Mouse (Mus musculus): ENCODE measurements around the gene Slc25a29.
"Not testable (repeated sequence)": the region's sequence is repeated elsewhere in the genome, so short reads cannot be mapped to it uniquely, and the experiment has no call there.

Gene Slc25a29

GRCm38 (mm10) chr12:108835840-108836409 is at the start of gene Slc25a29, which contains the start of gene Slc25a47:
Gene Slc25a29, minus strand, starts transcription at chr12:108835883.
Gene Slc25a47, plus strand, starts transcription at chr12:108836046.
- peak; percentile 92 to 93 for DNase-seq

GRCm38 (mm10) chr12:108882776-108883175 is 47.1 kb upstream of the Slc25a29 start:
- DNase-seq: no peak

- DNase-seq: no peak
Measured at GRCm38 (mm10) chr12:108881192-108881591, 45.5 kb upstream of the Slc25a29 start.

DNA sequence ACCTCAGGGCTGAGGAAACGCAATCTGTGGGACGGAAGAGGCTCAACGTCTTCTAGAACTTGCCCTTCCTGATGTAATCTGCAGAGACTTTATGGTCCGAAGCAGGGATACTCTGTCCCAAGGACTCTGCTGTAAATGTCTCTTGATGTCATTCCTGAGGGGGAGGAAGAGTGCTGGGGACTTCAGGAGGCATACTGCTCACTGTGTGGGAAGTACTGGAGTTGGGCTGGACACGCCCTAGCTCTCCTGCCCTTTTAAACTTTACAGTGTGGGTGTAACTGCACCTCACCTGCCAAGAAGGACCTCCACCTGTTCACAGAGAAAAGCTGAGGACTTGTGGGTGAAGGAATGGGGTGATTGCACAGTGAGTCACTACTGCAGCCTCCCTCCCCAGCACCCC is 44.9 kb upstream of the Slc25a29 start:
- DNase-seq: no peak

DNA sequence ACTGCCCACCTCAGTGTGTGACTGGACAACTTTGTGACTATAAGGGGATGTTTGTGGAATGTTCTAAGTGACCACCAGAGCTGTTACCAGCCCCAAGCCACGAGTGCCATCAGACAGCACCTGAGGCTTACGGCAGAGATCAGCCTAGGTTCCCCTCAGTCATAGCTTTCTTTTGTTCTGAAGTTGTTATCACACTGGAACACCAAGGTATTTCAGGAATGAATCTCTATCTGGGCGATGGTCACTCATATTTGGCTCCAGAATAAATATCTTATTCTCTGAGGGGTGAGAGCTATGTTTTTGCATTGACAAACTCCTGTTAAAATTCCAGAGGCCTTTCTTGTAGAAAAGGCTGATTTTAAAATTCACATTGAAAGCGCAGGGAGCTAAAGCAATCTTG is 43.5 kb upstream of the Slc25a29 start:
- no peak for DNase-seq

DNA sequence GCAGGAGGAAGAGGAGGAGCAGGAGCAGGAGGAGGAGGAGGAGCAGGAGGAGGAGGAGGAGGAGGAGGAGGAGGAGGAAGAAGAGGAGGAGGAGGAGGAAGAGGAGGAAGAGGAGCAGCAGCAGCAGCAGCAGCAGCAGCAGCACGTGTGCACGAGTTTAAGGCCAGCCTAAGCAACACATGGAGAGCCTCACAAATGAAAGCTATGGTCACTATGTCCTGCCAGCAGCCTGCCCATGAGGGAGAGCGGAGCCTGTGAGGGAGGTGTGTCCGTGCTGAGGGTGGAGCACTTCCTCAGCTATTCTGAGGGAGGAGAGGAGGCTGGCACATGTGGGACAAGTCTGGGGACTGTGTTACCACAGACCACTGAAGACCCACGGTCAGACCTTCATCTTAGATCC is 37.4 kb upstream of the Slc25a29 start:
- DNase-seq: no peak

GRCm38 (mm10) chr12:108869575-108869974 is 33.9 kb upstream of the Slc25a29 start:
- peak; percentile 9 to 17 for DNase-seq

DNA sequence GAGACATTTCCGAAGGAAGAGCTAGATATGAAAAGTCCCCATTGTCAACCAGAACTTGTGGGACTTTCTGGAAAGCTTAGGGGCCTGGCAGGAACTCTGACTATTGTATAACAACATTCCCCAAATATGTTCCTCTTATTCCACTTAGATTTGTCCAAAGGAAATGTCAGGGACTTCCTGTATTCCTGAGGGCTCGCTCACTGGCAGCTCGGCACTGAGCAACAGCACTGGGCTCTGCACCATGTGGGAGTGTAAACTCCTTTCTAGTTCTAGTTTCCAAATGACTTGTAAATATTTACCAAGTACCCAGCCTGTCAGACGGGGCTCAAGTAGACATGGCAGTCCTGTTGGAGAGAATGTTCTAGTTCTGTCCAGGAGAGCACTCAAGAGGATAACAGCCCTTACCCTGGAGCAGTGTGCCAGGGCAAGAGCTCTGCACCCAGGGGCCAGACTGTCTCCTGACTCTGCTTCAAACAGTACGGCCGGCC is 29.4 kb upstream of the Slc25a29 start:
- no peak for DNase-seq

GRCm38 (mm10) chr12:108858486-108858885 is 22.8 kb upstream of the Slc25a29 start:
- DNase-seq: no peak

DNA sequence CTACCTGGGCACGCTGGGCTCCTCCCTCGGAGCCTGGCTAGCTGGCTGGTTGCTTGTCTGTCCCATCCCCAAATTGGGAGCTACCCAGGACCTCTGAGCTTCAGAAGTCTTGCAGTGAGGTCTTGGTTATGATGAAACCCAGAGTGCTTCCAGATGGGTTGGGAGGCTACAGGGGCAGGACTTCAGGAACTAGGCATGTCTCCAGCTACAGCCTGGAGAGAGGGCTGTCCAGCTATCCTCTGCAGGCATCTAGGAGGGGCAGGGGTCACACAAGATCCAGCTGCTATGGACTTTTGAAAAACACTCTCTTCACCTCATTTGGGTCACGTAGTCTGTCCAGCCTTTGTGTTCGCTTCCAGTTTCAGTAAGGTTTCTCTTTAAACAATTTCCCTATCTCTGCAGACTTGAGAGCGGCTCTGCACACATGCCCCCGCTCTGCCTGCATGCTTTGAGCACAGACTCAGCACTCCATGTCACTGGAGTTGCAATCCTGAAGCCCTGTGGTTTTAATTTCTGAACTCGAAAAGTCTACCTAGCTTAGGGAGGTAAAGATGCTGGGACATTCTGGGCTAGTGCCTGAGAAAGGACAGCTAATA is 22.0 kb upstream of the Slc25a29 start:
- no peak for DNase-seq

DNA sequence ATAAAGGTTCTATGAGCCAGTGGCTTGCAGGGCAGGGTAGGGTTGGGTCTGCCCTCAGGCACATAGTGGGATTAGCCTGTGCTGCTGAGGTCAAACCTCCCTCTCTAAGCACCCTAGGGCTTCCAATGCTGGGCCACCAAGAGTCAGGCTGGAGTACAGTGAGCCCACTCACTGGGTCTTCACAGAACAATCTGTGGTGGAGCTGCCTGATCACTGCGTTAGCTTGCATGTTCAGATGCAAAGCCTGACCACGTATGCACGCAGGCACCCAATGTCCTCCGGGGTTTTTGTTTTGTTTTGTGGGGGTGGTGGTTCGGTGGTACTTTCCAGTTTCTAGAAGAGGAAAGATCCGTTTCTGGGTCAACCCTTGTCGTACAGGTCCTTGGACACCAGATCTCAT is 21.4 kb upstream of the Slc25a29 start:
- no peak for DNase-seq

GRCm38 (mm10) chr12:108856186-108856585 is 20.5 kb upstream of the Slc25a29 start:
- no peak for DNase-seq

DNA sequence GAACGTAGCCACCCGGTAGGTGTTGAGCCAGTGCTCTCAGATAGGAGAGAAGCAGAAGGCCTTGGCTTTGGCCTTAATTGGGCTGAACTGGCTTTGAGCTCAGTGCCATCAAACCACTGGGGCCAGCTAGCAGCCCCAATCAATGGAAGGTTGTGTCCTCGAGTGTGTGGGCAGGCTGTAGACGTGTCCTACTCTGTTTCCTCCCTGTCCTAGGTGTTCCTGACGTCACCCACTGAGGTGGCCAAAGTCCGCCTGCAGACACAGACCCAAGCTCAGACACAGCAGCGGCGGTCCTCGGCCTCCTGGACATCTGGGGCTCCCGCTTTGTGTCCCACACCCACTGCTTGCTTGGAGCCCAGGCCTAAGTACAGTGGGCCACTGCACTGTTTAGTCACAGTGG is 19.4 kb upstream of the Slc25a29 start:
- no peak for DNase-seq

GRCm38 (mm10) chr12:108852822-108853221 is 17.1 kb upstream of the Slc25a29 start:
- no peak for DNase-seq

DNA sequence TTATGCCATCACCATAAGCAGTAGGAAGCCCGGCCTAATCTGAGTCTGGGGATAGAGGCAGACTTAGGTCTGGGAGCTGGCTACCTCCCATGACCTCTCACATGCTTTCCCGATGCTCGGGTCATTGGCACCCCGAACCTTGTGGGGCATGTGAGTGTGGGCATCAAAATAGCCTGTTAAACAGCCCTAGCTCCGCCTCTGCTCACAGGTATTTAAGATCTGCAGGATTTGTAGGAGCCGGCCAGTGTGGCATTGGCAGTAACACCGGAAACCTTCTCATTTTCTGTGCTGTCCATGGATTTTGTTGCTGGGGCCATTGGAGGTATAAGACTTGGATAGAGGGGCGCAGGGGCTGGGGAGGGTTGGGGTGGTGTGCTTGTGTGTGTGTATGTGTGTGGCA is 15.2 kb upstream of the Slc25a29 start:
- DNase-seq: no peak

DNA sequence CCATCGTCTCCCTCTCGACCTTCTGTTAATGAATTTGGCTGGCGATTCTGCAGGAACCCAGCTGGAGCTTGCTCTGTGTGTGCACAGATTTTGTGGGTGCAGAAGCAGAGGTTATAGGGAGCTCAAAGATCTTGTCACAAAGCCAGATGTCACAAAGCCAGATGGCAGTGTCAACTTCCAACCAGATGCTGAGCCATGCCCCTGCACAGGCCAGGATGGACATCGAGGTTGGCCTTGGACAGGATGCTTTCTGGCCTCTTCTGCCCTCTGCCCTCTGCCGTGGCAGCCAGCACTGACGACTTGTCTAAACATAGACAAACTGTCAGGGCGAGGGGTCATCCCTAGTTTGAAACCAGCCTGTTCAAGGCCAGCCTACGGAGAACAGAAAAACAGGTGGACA is 14.4 kb upstream of the Slc25a29 start:
- no peak for DNase-seq

DNA sequence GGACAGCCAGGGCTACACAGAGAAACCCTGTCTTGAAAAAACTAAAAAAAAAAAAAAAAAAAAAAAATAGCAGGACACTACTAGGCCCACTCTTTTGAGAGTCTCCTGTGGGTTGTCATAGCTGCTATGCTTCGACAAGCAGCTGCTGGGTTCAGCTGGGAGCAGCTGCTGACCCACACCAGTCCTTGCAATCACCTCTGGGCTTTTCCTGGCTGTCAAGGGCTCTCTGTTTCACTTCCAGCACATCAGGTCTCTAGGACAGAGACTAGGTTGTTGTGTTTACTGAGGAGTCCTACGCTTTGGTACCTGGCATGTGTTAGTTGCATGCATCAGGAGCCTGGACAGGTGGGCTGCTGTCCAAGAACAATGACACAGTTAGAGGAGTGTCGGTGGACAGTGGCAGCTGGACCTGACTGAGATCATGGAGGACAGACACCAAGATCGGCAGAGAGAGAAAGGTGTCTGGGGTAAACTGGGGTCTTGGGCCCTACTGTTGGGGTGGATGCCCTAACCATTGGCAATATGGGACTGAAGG is 13.9 kb upstream of the Slc25a29 start:
- no peak for DNase-seq

GRCm38 (mm10) chr12:108848033-108848432 is 12.3 kb upstream of the Slc25a29 start:
- not testable (repeated sequence) for DNase-seq

GRCm38 (mm10) chr12:108842663-108843062 is 7.0 kb upstream of the Slc25a29 start:
- no peak for DNase-seq

- no peak for DNase-seq
Measured at GRCm38 (mm10) chr12:108841181-108841580, 5.5 kb upstream of the Slc25a29 start.

- DNase-seq: no peak
Measured at GRCm38 (mm10) chr12:108836722-108837121, 1.0 kb upstream of the Slc25a29 start.

- no peak for DNase-seq
Measured at GRCm38 (mm10) chr12:108835208-108835839, 359 bp downstream of the Slc25a29 start.

- DNase-seq: no peak
Measured at GRCm38 (mm10) chr12:108834786-108835185, 897 bp downstream of the Slc25a29 start.

DNA sequence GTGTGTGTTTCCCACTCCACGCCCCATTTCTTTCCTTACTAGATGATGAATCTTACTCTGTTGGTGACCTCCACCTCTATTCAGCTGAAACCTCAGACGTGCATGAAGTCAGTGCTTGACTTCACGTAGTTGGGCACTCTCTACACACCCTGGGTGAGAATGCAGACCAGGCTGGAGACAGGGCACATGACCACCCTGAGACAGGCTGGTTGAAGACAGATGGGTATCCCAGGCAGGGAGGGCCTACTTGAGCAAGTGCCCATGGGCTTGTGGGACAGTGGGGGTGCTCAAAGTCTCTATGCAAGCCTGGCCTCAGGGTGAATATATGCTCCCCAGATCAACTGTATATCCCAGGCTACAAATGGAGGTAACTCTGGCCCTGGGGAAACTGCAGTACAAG is 1.3 kb downstream of the Slc25a29 start:
- no peak for DNase-seq

All from B cell, adult 2 months (primary cell).